Mouse (Mus musculus): Measurements from ENCODE around the gene Tcf15.

The Tcf15 gene

GRCm38 (mm10) chr2:152167851-152168290, 24.5 kb downstream of the Tcf15 start:
- in situ Hi-C loops (cut with MboI): no loop called here

DNA sequence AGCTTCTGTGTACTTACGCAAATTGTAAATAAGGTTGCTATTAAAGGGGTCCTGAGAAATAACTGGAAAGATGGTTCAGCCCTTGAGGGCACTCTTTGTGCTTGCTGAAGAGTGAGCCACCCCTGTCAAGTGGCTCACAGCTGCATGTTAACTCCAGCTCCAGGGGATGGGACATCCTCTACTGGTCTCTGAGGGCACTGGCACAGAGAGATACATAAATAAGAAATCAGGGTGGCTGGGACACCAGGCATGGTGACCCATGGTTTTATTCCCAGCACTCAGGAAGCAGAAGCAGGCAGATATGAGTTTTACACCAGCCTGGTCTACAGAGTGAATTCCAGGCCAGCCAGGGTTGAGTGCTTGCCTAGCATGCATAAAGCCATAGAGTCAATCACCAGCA, 26.0 kb downstream of the Tcf15 start:
- in situ Hi-C loops (cut with MboI): no loop called here

DNA sequence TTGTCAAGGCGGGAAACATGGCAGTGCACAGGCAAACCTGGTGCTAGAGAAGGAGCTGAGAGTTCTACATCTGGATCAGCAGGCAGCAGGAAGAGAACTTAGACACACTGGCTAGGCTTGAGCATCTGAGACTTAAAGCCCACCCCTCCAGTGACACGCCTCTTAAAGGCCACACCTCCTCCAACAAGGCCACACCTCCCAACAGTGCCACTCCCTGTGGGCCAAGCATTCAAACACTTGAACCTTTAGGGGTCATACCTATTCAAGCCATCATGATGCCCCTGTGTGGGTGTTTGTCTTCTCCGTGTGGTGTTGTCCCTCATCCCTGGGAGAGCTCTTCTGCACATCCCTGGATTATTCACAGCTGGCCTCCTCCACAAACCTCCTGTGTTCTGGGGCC, 31.5 kb downstream of the Tcf15 start:
- in situ Hi-C loops (cut with MboI): no loop called here

GRCm38 (mm10) chr2:152176659-152177058, 33.3 kb downstream of the Tcf15 start:
- in situ Hi-C loops (cut with MboI): no loop called here

- in situ Hi-C loops (cut with MboI): no loop called here
Observed at GRCm38 (mm10) chr2:152177162-152177805, 33.9 kb downstream of the Tcf15 start.

- in situ Hi-C loops (cut with MboI): no loop called here
Observed at GRCm38 (mm10) chr2:152177806-152178170, 34.4 kb downstream of the Tcf15 start.

DNA sequence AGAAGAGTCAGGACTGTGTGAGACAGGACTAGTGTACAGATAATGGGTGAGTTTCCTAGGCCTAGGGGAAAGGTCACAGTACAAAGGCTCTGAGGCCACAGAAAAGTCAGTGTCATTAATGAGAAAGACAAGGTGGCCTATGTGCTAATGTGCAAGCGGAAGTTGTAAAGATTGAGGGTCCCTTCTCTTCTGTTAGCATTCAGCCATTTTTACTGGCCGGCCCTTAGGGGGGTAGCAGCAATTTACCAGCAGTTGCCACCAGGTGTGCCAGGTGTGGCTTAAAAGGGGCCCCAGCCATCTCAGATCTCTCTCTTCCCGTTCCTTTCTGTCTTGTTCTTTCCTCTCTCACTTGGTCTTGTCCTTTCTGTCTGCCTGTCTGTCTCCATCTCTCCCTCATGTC, 35.0 kb downstream of the Tcf15 start:
- in situ Hi-C loops (cut with MboI): no loop called here

- in situ Hi-C loops (cut with MboI): no loop called here
Observed at GRCm38 (mm10) chr2:152179301-152179700, 35.9 kb downstream of the Tcf15 start.

- in situ Hi-C loops (cut with MboI): no loop called here
Observed at GRCm38 (mm10) chr2:152180323-152180722, 37.0 kb downstream of the Tcf15 start.

DNA sequence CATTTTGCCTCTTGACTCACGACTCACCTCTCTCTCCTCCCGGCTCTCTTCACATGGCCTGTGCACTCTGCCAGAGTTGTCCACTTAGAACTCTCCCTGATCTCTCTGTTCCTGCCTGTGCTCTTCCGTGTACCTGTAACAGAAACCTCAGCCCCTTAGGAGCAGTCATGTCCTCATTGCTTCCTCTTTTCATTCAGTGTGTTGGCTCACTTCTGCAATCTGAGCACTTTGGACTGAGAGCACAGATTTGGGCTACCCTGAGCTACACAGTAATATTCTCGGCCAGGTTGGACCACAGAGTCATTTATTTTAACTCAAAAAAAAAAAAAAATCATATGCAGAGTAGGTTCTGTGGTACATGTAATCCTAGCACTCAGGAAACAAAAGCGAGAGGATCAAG, 43.8 kb downstream of the Tcf15 start:
- in situ Hi-C loops (cut with MboI): no loop called here

- in situ Hi-C loops (cut with MboI): no loop called here
Observed at GRCm38 (mm10) chr2:152189213-152189612, 45.9 kb downstream of the Tcf15 start.

GRCm38 (mm10) chr2:152189640-152190039, 46.3 kb downstream of the Tcf15 start:
- in situ Hi-C loops (cut with MboI): no loop called here

DNA sequence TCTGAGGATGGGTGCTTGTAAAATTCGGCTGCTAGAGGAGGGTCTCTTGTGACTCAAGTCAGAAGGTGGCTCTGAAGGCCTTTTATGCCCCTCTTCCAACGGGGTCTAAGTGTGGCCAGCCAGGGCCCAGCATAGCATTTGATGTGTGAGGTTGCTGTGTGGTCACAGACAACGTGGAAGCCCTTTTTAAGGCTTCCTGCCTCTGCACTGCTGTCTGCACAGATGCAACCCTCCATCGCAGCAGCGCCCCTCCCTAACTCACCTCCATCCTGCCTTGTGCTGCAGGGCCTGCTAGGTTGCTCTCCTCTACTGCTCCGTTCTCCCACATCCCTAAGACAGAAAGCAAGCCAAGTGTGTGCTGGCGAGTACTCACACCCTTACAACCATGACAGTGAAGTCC, 46.8 kb downstream of the Tcf15 start:
- in situ Hi-C loops (cut with MboI): no loop called here

GRCm38 (mm10) chr2:152192591-152193345, 49.4 kb downstream of the Tcf15 start:
- in situ Hi-C loops (cut with MboI): no loop called here

DNA sequence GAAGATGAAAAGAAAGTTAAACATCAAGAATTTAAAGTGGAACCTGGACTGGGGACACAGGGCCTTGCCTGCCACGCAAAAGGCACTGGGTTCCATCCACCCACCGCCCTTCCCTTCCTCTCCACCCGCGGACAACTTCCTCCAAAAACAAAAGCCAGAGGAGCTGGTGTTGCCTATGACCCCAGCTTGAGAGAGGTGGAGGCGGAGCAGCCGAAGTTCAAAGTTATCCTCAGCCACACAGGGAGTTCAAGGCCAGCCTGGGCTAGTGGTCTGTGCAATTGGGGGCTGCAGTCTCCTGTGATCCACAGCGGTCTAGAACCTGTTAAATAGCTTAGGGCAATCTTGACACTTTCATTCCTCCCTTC, 50.0 kb downstream of the Tcf15 start:
- in situ Hi-C loops (cut with MboI): no loop called here

DNA sequence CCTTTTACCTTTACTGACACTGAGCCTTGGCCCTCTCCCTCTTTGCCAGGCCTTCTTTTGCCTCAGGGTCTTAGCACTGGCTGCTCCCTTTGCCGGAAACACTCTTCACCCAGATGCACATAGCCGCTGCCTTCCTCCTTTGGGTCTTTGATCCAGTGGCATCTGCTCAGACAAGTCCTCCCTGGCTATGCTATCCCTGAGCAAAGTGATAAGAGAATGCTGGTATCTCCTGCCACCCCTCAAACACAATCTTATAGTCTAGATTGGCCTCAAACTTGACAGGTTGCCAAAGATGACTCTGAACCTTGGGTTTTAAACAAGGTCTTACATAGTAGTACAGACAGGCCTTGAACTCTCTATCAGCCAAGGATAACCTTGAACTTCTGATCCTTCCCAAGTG, 51.2 kb downstream of the Tcf15 start:
- in situ Hi-C loops (cut with MboI): no loop called here

GRCm38 (mm10) chr2:152196896-152197295, 53.5 kb downstream of the Tcf15 start:
- in situ Hi-C loops (cut with MboI): no loop called here

DNA sequence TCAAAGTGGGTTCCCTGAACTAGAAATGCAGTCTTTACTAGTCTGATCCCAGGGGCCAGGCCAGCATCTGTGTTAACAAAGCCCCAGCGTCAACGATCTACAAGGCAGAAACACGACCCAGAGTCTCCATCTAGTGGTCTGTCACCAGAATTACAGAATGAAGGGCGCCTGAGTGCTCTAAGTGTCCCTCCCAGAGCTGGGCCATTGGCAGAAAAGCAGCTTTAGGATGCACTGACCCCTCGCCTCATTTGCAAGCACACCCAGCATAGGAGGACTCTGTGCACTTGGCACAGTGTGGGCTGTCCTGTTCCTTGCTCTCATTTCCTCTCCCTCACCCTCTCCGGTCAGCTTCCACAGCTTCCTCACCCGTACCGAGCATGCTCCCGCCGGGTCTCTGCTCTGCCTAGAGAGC, 53.9 kb downstream of the Tcf15 start:
- in situ Hi-C loops (cut with MboI): no loop called here

All from mature B cell (primary cell).